Comparison of ENCODE assay signal across 8 mouse cellular contexts in genomic region chr17:71598659-71599554, GRCm38 (mm10). TPM values are rescaled to one million over a fixed set of nuclear protein-coding genes. Genes with fewer than 3 reads are reported as not detected.
DNase-seq lines count a peak whose midpoint lies in the region; ATAC-seq lines count a peak whose summit lies in the region.

No protein-coding gene starts in this region.

- H3K27me3 ChIP-seq in hindbrain, embryonic 11.5 days (ENCODE audit: control insufficient read depth, insufficient read depth, low read length) = no peaks in the 10 kb centered on the region

- peak overlapping the region; percentile 77 for H3K9ac ChIP-seq in hindbrain, embryonic 11.5 days (ENCODE audit: low read depth, low read length)

- no peaks in the 10 kb centered on the region for H3K36me3 ChIP-seq in hindbrain, embryonic 11.5 days (ENCODE audit: control insufficient read depth, insufficient read depth, low read length)

- peak; percentile 91 for DNase-seq in Muller cell, postnatal 12 days (ENCODE audit: inconsistent ontology term)
- DNase-seq in cerebellum, adult 9-11 months = peak; percentile 95
- DNase-seq in frontal cortex, adult 2 months (ENCODE audit: extremely low spot score in 1 of 2, low spot score in 1 of 2) = peak; percentile 91 to 93
- peak; percentile 96 for DNase-seq in hindbrain, embryonic 11.5 days (ENCODE audit: low spot score)
- DNase-seq in layer of hippocampus, postnatal 10 days (ENCODE audit: low spot score in 2 of 2) = peak; percentile 88 to 89
- peak; percentile 90 for DNase-seq in lung, postnatal 10 days
- peak; percentile 86 for DNase-seq in ovary, postnatal 36 days (ENCODE audit: low spot score)
- peak; percentile 89 for DNase-seq in thymus, postnatal 25 days

- peak overlapping the region; percentile 90 for H3K4me2 ChIP-seq in hindbrain, embryonic 11.5 days (replicated peaks; ENCODE audit: low read depth, low read length)

- peak; percentile 98 for ATAC-seq in hindbrain, embryonic 11.5 days (ENCODE audit: low FRiP score)

- 6% methylated on average over 42 of the region's 42 CpGs for WGBS in hindbrain, embryonic 11.5 days

- peak overlapping the region; percentile 70 for H3K4me3 ChIP-seq in hindbrain, embryonic 11.5 days (ENCODE audit: low read depth, low read length)

- H3K9me3 ChIP-seq in hindbrain, embryonic 11.5 days (ENCODE audit: control insufficient read depth, low read length) = no peaks in the 10 kb centered on the region

- H3K27ac ChIP-seq in hindbrain, embryonic 11.5 days (ENCODE audit: low read depth, low read length) = peak overlapping the region; percentile 56

- peaks cover 5% of the 10 kb centered on the region; the same call in 1 of the 2 replicates for H3K4me1 ChIP-seq in hindbrain, embryonic 11.5 days (replicated peaks; ENCODE audit: control insufficient read depth, insufficient read depth, low read length)

RNA-seq across cellular contexts. Expression of gene Wdr43, which starts 16.8 kb away (rescaled TPM):
- 25.4 and 35.6 TPM in 2 replicates for polyA plus RNA-seq in frontal cortex, adult 2 months (2012; rRNA removed)
- 75.4 and 85.4 TPM in 2 replicates for polyA plus RNA-seq in hindbrain, embryonic 11.5 days (2014; fragmentation: Nextera tagmentation; extraction: Ambion mirVana)
- total RNA-seq in layer of hippocampus, postnatal 10 days (2021) = 10 to 100 TPM; 33.3 to 35.9 TPM

RNA-seq across cellular contexts. Expression of gene Spdya, which starts 47.0 kb away (rescaled TPM):
- polyA plus RNA-seq in frontal cortex, adult 2 months (2012; rRNA removed) = 1.5 and 1.8 TPM in 2 replicates
- 1.0 and 1.5 TPM in 2 replicates for polyA plus RNA-seq in hindbrain, embryonic 11.5 days (2014; fragmentation: Nextera tagmentation; extraction: Ambion mirVana)
- total RNA-seq in layer of hippocampus, postnatal 10 days (2021) = 1 to 10 TPM; 1.4 to 1.5 TPM

Comparison
In these comparisons a context has a peak if more than half of its experiments do, and no peak if none do; other contexts are left out.
1. Peak in every context shown above with its lines: DNase-seq, ATAC-seq, H3K4me3 ChIP-seq and H3K27ac ChIP-seq.